Mouse (Mus musculus): ENCODE results near the gene Zfp575. TPM values are rescaled to one million over a fixed set of nuclear protein-coding genes. Genes with fewer than 3 reads are reported as not detected.

Gene Zfp575
- total RNA-seq, 2 experiments from 2014 or later: 0.22 to 0.27 TPM

Other genes starting within 250 kb of the Zfp575 start
- gene Lypd5, start 238.4 kb downstream of the Zfp575 start, total RNA-seq (2015): not detected in 2 replicates
- not detected in 2 replicates for gene Lypd5, start 238.4 kb downstream of the Zfp575 start, total RNA-seq (2017)
- 5.9 and 7.6 TPM in 2 replicates for gene Kcnn4, start 217.4 kb downstream of the Zfp575 start, total RNA-seq (2015)
- gene Kcnn4, start 217.4 kb downstream of the Zfp575 start, total RNA-seq (2017): 14.2 and 17.0 TPM in 2 replicates
- gene Smg9, start 188.0 kb downstream of the Zfp575 start, total RNA-seq (2015): 21.6 and 22.3 TPM in 2 replicates
- 16.7 and 30.3 TPM in 2 replicates for gene Smg9, start 188.0 kb downstream of the Zfp575 start, total RNA-seq (2017)
- gene Irgc1, start 135.3 kb downstream of the Zfp575 start, total RNA-seq (2015): 0.74 and 1.8 TPM in 2 replicates
- gene Irgc1, start 135.3 kb downstream of the Zfp575 start, total RNA-seq (2017): 0.66 and 0.94 TPM in 2 replicates
- gene Plaur, start 125.2 kb downstream of the Zfp575 start, total RNA-seq (2015): 100 and 110 TPM in 2 replicates
- 96.3 and 124 TPM in 2 replicates for gene Plaur, start 125.2 kb downstream of the Zfp575 start, total RNA-seq (2017)
- not detected in 2 replicates for gene Cadm4, start 105.6 kb downstream of the Zfp575 start, total RNA-seq (2015)
- gene Cadm4, start 105.6 kb downstream of the Zfp575 start, total RNA-seq (2017): not detected in 2 replicates
- gene Zfp428, start 80.6 kb downstream of the Zfp575 start, total RNA-seq (2015): 0.69 TPM in 1 of 2 replicates, not detected in the other
- gene Zfp428, start 80.6 kb downstream of the Zfp575 start, total RNA-seq (2017): 0.40 TPM in 1 of 2 replicates, not detected in the other
- gene AC161166.1, start 75.2 kb downstream of the Zfp575 start, total RNA-seq (2015): not detected in 2 replicates
- not detected in 2 replicates for gene AC161166.1, start 75.2 kb downstream of the Zfp575 start, total RNA-seq (2017)
- gene Irgq, start 57.0 kb downstream of the Zfp575 start, total RNA-seq (2015): 2.4 and 2.7 TPM in 2 replicates
- gene Irgq, start 57.0 kb downstream of the Zfp575 start, total RNA-seq (2017): 2.4 and 2.5 TPM in 2 replicates
- not detected in 2 replicates for gene Pinlyp, start 41.5 kb downstream of the Zfp575 start, total RNA-seq (2015)
- gene Pinlyp, start 41.5 kb downstream of the Zfp575 start, total RNA-seq (2017): not detected in 2 replicates
- 18.3 and 27.5 TPM in 2 replicates for gene Xrcc1, start 41.4 kb downstream of the Zfp575 start, total RNA-seq (2015)
- gene Xrcc1, start 41.4 kb downstream of the Zfp575 start, total RNA-seq (2017): 17.6 and 25.1 TPM in 2 replicates
- 148 and 171 TPM in 2 replicates for gene Ethe1, start 98 bp downstream of the Zfp575 start, total RNA-seq (2015)
- gene Ethe1, start 98 bp downstream of the Zfp575 start, total RNA-seq (2017): 59.2 and 67.7 TPM in 2 replicates
- gene Phldb3, start 23.1 kb upstream of the Zfp575 start, total RNA-seq (2015): 1.0 and 1.2 TPM in 2 replicates
- gene Phldb3, start 23.1 kb upstream of the Zfp575 start, total RNA-seq (2017): 3.7 and 4.0 TPM in 2 replicates
- gene Lypd3, start 48.9 kb upstream of the Zfp575 start, total RNA-seq (2015): not detected in 2 replicates
- not detected in 2 replicates for gene Lypd3, start 48.9 kb upstream of the Zfp575 start, total RNA-seq (2017)
- gene Tex101, start 89.0 kb upstream of the Zfp575 start, total RNA-seq (2015): not detected in 2 replicates
- not detected in 2 replicates for gene Tex101, start 89.0 kb upstream of the Zfp575 start, total RNA-seq (2017)
- gene BC049730, start 121.6 kb upstream of the Zfp575 start, total RNA-seq (2015): not detected in 2 replicates
- not detected in 2 replicates for gene BC049730, start 121.6 kb upstream of the Zfp575 start, total RNA-seq (2017)
- not detected in 2 replicates for gene Gm4763, start 139.3 kb upstream of the Zfp575 start, total RNA-seq (2015)
- 0.24 TPM in 1 of 2 replicates, not detected in the other for gene Gm4763, start 139.3 kb upstream of the Zfp575 start, total RNA-seq (2017)
- gene Cd177, start 172.7 kb upstream of the Zfp575 start, total RNA-seq (2015): 170 and 199 TPM in 2 replicates
- 392 and 399 TPM in 2 replicates for gene Cd177, start 172.7 kb upstream of the Zfp575 start, total RNA-seq (2017)
- 44.7 and 45.0 TPM in 2 replicates for gene Ceacam10, start 189.6 kb upstream of the Zfp575 start, total RNA-seq (2015)
- 43.5 and 48.5 TPM in 2 replicates for gene Ceacam10, start 189.6 kb upstream of the Zfp575 start, total RNA-seq (2017)